Mouse (Mus musculus): Measurements from ENCODE around the gene Adgrf4.

GRCm38 (mm10) chr17:42630206-42630605 lies 61.9 kb downstream of the Adgrf4 start:
- TF ChIP-seq CTCF (IDR thresholded peaks at IDR 0.05; ENCODE audit: extremely low read depth, insufficient read length, insufficient replicate concordance, low read depth, low read length) (no peak), POLR2A (IDR thresholded peaks at IDR 0.05; ENCODE audit: low read depth, low read length) (no peak)
